Mouse (Mus musculus) ES-E14 (cell line): ENCODE measurements around the gene Bckdk. TPM values are rescaled to one million over a fixed set of nuclear protein-coding genes. Genes with fewer than 3 reads are reported as not detected.

Experiments
- DNase-seq: peaks from one replicate; pipeline ENCODE4 v3.0.0-alpha.2; 2013; ENCODE audit warnings: low read depth, low spot score
- H3K27ac ChIP-seq: 2 replicates; pipeline ENCODE4 v1.5.1; 2012; ENCODE audit warnings: low read depth, mild to moderate bottlenecking, low read length, moderate library complexity, mixed read lengths; ENCODE audit not compliant: poor library complexity, insufficient read depth, severe bottlenecking
- H3K36me3 ChIP-seq: 2 replicates; pipeline ENCODE4 v1.6.1; 2012; ENCODE audit warnings: mild to moderate bottlenecking, low read length, moderate library complexity, mixed read lengths; ENCODE audit not compliant: control insufficient read depth, poor library complexity, insufficient read depth, severe bottlenecking
- H3K4me1 ChIP-seq, 2 experiments: fragments of 150-350 bp in 1 of 2; sonication (generic) in 1 of 2; 2 replicates each; pipeline ENCODE4 v1.6.1; 2012; ENCODE audit warnings: low read length in 2 of 2, mild to moderate bottlenecking in 1 of 2, mixed read lengths in 1 of 2; ENCODE audit not compliant: control insufficient read depth in 2 of 2, insufficient read depth in 2 of 2, poor library complexity in 1 of 2
- H3K4me3 ChIP-seq, 2 experiments: fragments of 150-350 bp in 1 of 2; sonication (generic) in 1 of 2; 2 replicates each; pipeline ENCODE4 v1.5.1; 2012; ENCODE audit warnings: low read length in 2 of 2, low read depth in 1 of 2, mild to moderate bottlenecking in 1 of 2, mixed read lengths in 1 of 2; ENCODE audit not compliant: insufficient read depth in 1 of 2, poor library complexity in 1 of 2, severe bottlenecking in 1 of 2
- H3K9ac ChIP-seq: 2 replicates; pipeline ENCODE4 v1.6.1; 2012; ENCODE audit warnings: low read depth, mild to moderate bottlenecking, low read length, mixed read lengths; ENCODE audit not compliant: poor library complexity, insufficient read depth, severe bottlenecking
- H3K9me3 ChIP-seq: fragments of 150-350 bp; sonication (generic); 2 replicates; pipeline ENCODE4 v1.6.1; 2012; ENCODE audit warnings: low read depth, mild to moderate bottlenecking, low read length; ENCODE audit not compliant: control insufficient read depth, insufficient read depth
- CHD2 ChIP-seq: IDR thresholded peaks from 2 replicates; pipeline ENCODE4 v1.6.1; 2014; ENCODE audit warnings: mild to moderate bottlenecking, low read depth, low read length, inconsistent platforms
- HCFC1 ChIP-seq: IDR thresholded peaks from 2 replicates; pipeline ENCODE4 v1.6.1; 2012; ENCODE audit warnings: low read length, inconsistent platforms, borderline replicate concordance; ENCODE audit not compliant: insufficient read depth
- MAFK ChIP-seq: IDR thresholded peaks from 2 replicates; pipeline ENCODE4 v1.6.1; 2014; ENCODE audit warnings: mild to moderate bottlenecking, low read depth, low read length, inconsistent platforms; ENCODE audit not compliant: insufficient read depth
- ZC3H11A ChIP-seq: IDR thresholded peaks from 2 replicates; pipeline ENCODE4 v1.6.1; 2012; ENCODE audit warnings: low read depth, mild to moderate bottlenecking, inconsistent platforms, low read length, borderline replicate concordance
- ZNF384 ChIP-seq: IDR thresholded peaks from 2 replicates; pipeline ENCODE4 v1.6.1; 2012; ENCODE audit warnings: low read depth, low read length, inconsistent platforms
- in situ Hi-C, 2 experiments: fragments of 600-800 bp; cut with MboI; formaldehyde crosslinking; loops; one replicate each; pipeline ENCODE4 v1.15.1; 2025; ENCODE audit warnings: low sequenced_read_pairs in 2 of 2, inconsistent platforms in 1 of 2; ENCODE audit not compliant: unreplicated experiment in 2 of 2
- total RNA-seq: library from RNA; depleted of rRNA; stranded (reverse); fragments of 300-350 nt; gene quantifications from 2 replicates; pipeline ENCODE4 v1.2.3, GENCODE M21; 2012

The Bckdk gene
- total RNA-seq, 1 experiment = 56.4 TPM

DNA sequence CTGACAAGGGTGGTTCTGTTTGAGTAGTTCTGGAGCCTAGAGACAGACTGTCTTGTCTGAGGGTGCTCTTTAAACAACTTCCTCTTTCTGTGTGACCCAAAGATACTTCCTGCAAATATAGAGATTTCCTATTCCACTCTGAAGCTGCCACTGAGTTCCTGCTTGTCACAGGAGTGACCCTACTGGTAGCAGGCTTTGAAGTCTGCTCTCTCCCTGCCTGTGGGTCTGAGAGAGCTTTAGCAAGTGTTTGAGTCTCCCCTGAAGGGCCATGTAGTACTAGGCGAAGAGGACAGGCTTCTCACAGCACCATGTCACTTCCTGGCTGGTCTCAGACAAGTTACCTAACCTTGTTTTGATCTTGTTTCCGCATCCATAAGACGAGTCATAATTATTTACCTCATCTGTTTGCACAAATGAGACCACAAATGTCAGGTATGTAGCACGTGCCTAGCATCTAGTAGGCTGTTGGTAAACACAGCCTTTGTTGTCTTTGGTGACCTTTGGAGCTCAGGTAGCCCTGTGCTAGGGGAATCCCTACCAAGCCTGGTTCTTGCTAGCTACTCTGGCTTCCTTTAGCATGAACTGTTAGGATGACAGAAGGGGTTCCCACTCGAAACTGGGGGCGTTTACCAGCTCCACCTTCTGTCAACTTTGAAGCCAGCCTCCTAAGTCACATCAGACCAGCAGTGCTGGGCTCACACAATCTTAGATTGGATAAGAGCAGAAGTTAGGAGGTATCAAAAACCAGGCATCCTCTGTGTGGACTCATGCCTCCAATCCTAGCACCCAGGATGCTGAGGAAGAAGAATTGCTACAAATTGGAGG lies 18.8 kb downstream of the Bckdk start:
- in situ Hi-C loops = no loop called here
- peaks cover 5% of the 10 kb centered on the region for H3K9me3 ChIP-seq
- no peak overlapping the region for H3K27ac ChIP-seq
- H3K4me3 ChIP-seq = no peak overlapping the region
- H3K36me3 ChIP-seq = peaks cover 59% of the 10 kb centered on the region
- H3K4me1 ChIP-seq = peaks cover 0 to 17% of the 10 kb centered on the region in 2 experiments; a peak in 1 of 4 replicates
- no peak for DNase-seq
- TF ChIP-seq MAFK = no peak
- TF ChIP-seq ZNF384 = no peak
- no peak for TF ChIP-seq ZC3H11A
- no peak for TF ChIP-seq HCFC1
- TF ChIP-seq CHD2 = no peak
- H3K9ac ChIP-seq = no peak overlapping the region

DNA sequence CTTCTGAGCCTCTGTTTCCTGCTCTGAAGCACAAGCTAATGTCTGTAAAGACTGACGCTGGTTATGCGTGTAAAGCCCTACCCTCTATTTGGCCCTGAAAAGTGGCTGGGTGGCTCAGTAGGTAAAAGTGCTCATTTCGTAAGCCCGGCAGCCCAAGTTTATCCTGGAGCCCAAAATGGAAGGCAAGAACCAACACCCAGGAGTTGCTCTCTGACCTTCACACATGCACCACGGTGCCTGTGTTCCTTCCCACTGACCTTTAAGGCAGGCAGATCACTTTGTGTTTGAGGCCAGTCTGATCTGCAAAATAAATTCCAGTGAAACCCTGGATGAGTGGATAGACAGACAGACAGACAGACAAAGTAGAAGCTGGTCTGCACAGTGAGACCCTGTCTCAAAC lies 19.8 kb downstream of the Bckdk start:
- TF ChIP-seq MAFK (no peak), HCFC1 (no peak), CHD2 (no peak), ZC3H11A (no peak)
- H3K4me3 ChIP-seq = no peak overlapping the region
- H3K4me1 ChIP-seq = peaks cover 0 to 22% of the 10 kb centered on the region in 2 experiments; a peak in 2 of 4 replicates
- H3K9me3 ChIP-seq = peaks cover 5% of the 10 kb centered on the region
- no peak overlapping the region for H3K27ac ChIP-seq
- DNase-seq = no peak
- peaks cover 63% of the 10 kb centered on the region for H3K36me3 ChIP-seq
- no peak overlapping the region for H3K9ac ChIP-seq
- in situ Hi-C loops = no loop called here

DNA sequence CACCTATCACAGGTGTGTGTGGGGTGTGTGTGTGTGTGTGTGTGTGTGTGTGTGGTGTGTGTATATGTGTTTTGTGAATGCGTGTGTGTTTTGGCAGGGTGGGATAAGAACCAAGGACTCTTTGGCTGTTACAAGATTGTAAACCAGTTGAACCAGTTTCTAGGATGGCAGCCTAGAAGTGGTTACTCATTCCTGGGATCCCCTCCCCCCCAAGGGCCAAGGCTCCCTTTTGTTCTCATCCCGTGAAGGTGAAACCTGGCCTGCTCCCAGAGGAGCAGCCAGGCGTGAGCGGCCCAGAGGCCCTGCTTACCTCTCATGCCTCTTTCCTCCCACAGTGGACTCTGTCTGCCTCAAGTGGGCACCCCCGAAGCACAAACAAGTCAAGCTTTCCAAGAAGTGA lies 21.4 kb downstream of the Bckdk start:
- H3K9me3 ChIP-seq = peaks cover 5% of the 10 kb centered on the region
- TF ChIP-seq ZC3H11A (no peak), CHD2 (0 out of 2 replicates have a peak, but pooled peaks have one; percentile 27)
- H3K4me1 ChIP-seq = peaks cover 0 to 25% of the 10 kb centered on the region in 2 experiments; a peak in 3 of 4 replicates
- in situ Hi-C loops = no loop called here
- H3K9ac ChIP-seq = no peak overlapping the region; the same call in 1 of the 2 replicates
- H3K36me3 ChIP-seq = peaks cover 59% of the 10 kb centered on the region
- peak overlapping the region; percentile 54; the same call in 1 of the 2 replicates for H3K27ac ChIP-seq
- H3K4me3 ChIP-seq = no peak overlapping the region
- no peak for DNase-seq

DNA sequence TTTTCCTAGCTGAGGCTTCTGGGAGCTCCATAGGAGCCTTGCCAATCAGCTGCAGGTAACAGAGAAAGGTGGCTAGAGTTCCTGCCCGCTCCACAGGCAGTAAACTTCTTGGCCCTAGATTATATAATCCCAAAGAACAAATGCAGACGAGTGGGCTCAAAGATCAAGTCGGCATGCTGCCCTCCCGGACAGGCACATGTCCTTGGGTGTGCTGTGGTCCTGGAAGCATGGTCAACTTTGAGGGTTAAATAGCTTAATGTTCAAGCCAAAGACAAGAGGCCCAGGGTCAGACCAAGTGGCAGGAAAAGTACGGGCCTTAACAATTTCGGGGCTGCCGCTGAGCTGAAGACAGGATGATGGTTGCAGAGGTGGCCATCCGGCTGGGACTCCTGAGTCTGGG lies 22.2 kb downstream of the Bckdk start:
- DNase-seq = no peak
- Histone ChIP-seq H3K36me3 (peaks cover 54% of the 10 kb centered on the region), H3K4me3 (no peak overlapping the region), H3K9ac (no peak overlapping the region), H3K4me1 (peaks cover 2 to 31% of the 10 kb centered on the region in 2 experiments; a peak in 3 of 4 replicates), H3K27ac (no peak overlapping the region), H3K9me3 (peaks cover 5% of the 10 kb centered on the region)
- TF ChIP-seq ZNF384 (no peak), ZC3H11A (no peak), HCFC1 (no peak), MAFK (no peak), CHD2 (no peak)
- in situ Hi-C loops = no loop called here

DNA sequence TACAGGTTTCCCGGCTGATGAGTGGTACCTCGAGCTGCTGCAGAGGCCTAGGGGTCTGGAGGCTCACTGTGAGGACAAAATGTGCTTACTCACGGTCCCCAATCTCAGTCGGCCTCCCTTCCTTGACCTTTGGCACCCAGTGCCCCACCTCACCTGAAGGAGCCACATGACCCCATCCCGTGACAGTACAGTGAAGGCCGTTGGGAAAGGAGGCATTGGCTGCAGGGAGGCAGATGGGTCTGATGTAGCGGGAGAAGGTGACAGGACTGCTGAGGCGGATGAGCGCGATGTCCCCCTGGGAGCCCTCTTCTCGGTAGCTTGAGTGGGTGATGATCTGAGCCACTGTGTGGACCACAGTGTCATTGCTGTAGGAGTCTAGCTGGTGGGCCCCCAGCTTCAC lies 23.0 kb downstream of the Bckdk start:
- H3K36me3 ChIP-seq = peaks cover 50% of the 10 kb centered on the region
- no peak for DNase-seq
- in situ Hi-C loops = no loop called here
- no peak overlapping the region for H3K4me3 ChIP-seq
- peaks cover 5 to 34% of the 10 kb centered on the region in 2 experiments; a peak in 3 of 4 replicates for H3K4me1 ChIP-seq
- peaks cover 5% of the 10 kb centered on the region for H3K9me3 ChIP-seq
- no peak overlapping the region for H3K9ac ChIP-seq
- TF ChIP-seq ZC3H11A (no peak), MAFK (no peak), ZNF384 (no peak), HCFC1 (no peak), CHD2 (no peak)
- no peak overlapping the region for H3K27ac ChIP-seq
